Mouse (Mus musculus) MEL (cell line): ENCODE measurements around the gene Creb3l2. TPM values are rescaled to one million over a fixed set of nuclear protein-coding genes. Genes with fewer than 3 reads are reported as not detected.

ENCODE experiments used
- DNase-seq: peaks from one replicate; pipeline ENCODE4 v3.0.0; 2011; ENCODE audit warnings: low read depth, low spot score
- H3K27ac ChIP-seq: 2 replicates; pipeline ENCODE4 v1.5.1; 2012; ENCODE audit warnings: low read depth, mild to moderate bottlenecking, control low read depth, low read length, moderate library complexity; ENCODE audit not compliant: control insufficient read depth
- H3K27me3 ChIP-seq, 2 experiments: fragments of 150-350 bp in 1 of 2; sonication (generic) in 1 of 2; 2 replicates each; pipeline ENCODE4 v1.6.1; 2012; ENCODE audit warnings: low read length in 2 of 2, mild to moderate bottlenecking in 2 of 2, improper control_type of control experiment in 1 of 2, moderate library complexity in 1 of 2; ENCODE audit not compliant: insufficient read depth in 2 of 2, control insufficient read depth in 1 of 2
- H3K36me3 ChIP-seq, 2 experiments: 2 replicates each; pipeline ENCODE4 v1.6.1; 2012 to 2014; ENCODE audit warnings: low read length in 2 of 2, improper control_type of control experiment in 1 of 2, inconsistent platforms in 1 of 2, mild to moderate bottlenecking in 1 of 2; ENCODE audit not compliant: insufficient read depth in 2 of 2, control insufficient read depth in 1 of 2
- H3K4me1 ChIP-seq, 2 experiments: fragments of 150-350 bp in 1 of 2; sonication (generic) in 1 of 2; 2 replicates each; pipeline ENCODE4 v1.6.1; 2012; ENCODE audit warnings: low read length in 2 of 2, improper control_type of control experiment in 1 of 2, mild to moderate bottlenecking in 1 of 2; ENCODE audit not compliant: insufficient read depth in 2 of 2, control insufficient read depth in 1 of 2
- H3K4me3 ChIP-seq, 2 experiments: fragments of 150-350 bp in 1 of 2; sonication (generic) in 1 of 2; 2 replicates each; pipeline ENCODE4 v1.5.1; 2012; ENCODE audit warnings: low read depth in 2 of 2, low read length in 2 of 2, mild to moderate bottlenecking in 2 of 2, moderate library complexity in 2 of 2, control low read depth in 1 of 2, improper control_type of control experiment in 1 of 2; ENCODE audit not compliant: control insufficient read depth in 1 of 2, insufficient read depth in 1 of 2
- H3K79me2 ChIP-seq: 2 replicates; pipeline ENCODE4 v1.6.1; 2012; ENCODE audit warnings: mild to moderate bottlenecking, low read length, moderate library complexity; ENCODE audit not compliant: control insufficient read depth, poor library complexity, insufficient read depth
- H3K9ac ChIP-seq: 2 replicates; pipeline ENCODE4 v1.6.1; 2012; ENCODE audit warnings: low read depth, mild to moderate bottlenecking, control low read depth, low read length, moderate library complexity; ENCODE audit not compliant: control insufficient read depth, poor library complexity, severe bottlenecking
- H3K9me3 ChIP-seq: fragments of 150-350 bp; sonication (generic); replicated peaks from 2 replicates; pipeline ENCODE4 v1.6.1; 2012; ENCODE audit warnings: mild to moderate bottlenecking, low read length, improper control_type of control experiment, moderate library complexity; ENCODE audit not compliant: insufficient read depth
- BHLHE40 ChIP-seq: IDR thresholded peaks from 2 replicates; pipeline ENCODE4 v1.6.1; 2012; ENCODE audit warnings: low read depth, mild to moderate bottlenecking, inconsistent platforms, low read length, improper control_type of control experiment, borderline replicate concordance
- CTCF ChIP-seq, 3 experiments: IDR thresholded peaks in 2 of 3; conservative IDR thresholded peaks in 1 of 3; 2 replicates each; pipeline ENCODE4 v1.5.1; 2011 to 2012; ENCODE audit warnings: low read length in 3 of 3, low read depth in 2 of 3, mild to moderate bottlenecking in 2 of 3, improper control_type of control experiment in 1 of 3, inconsistent platforms in 1 of 3, mixed read lengths in 1 of 3, moderate library complexity in 1 of 3; ENCODE audit not compliant: control insufficient read depth in 1 of 3, insufficient read depth in 1 of 3, poor library complexity in 1 of 3, severe bottlenecking in 1 of 3
- E2F4 ChIP-seq: IDR thresholded peaks from 2 replicates; pipeline ENCODE4 v1.6.1; 2011; ENCODE audit warnings: low read depth, low read length, improper control_type of control experiment, borderline replicate concordance
- ELF1 ChIP-seq: IDR thresholded peaks from 2 replicates; pipeline ENCODE4 v1.6.1; 2014; ENCODE audit warnings: low read depth, mild to moderate bottlenecking, inconsistent platforms, low read length, improper control_type of control experiment, moderate library complexity
- EP300 ChIP-seq, 2 experiments: IDR thresholded peaks; 2 replicates each; pipeline ENCODE4 v1.6.1; 2011; ENCODE audit warnings: improper control_type of control experiment in 2 of 2, low read length in 2 of 2, low read depth in 1 of 2, mild to moderate bottlenecking in 1 of 2
- ETS1 ChIP-seq: IDR thresholded peaks from 2 replicates; pipeline ENCODE4 v1.6.1; 2012; ENCODE audit warnings: low read depth, mild to moderate bottlenecking, inconsistent platforms, low read length, improper control_type of control experiment, moderate library complexity
- GABPA ChIP-seq: IDR thresholded peaks from 2 replicates; pipeline ENCODE4 v1.6.1; 2012; ENCODE audit warnings: low read depth, mild to moderate bottlenecking, inconsistent platforms, low read length, improper control_type of control experiment, moderate library complexity
- MAFK ChIP-seq: IDR thresholded peaks from 2 replicates; pipeline ENCODE4 v1.6.1; 2011; ENCODE audit warnings: low read depth, mild to moderate bottlenecking, low read length, improper control_type of control experiment, borderline replicate concordance
- MAZ ChIP-seq: IDR thresholded peaks from 2 replicates; pipeline ENCODE4 v1.6.1; 2012; ENCODE audit warnings: low read depth, mild to moderate bottlenecking, inconsistent platforms, low read length, improper control_type of control experiment
- MXI1 ChIP-seq: IDR thresholded peaks from 2 replicates; pipeline ENCODE4 v1.6.1; 2011; ENCODE audit warnings: mild to moderate bottlenecking, low read depth, low read length, improper control_type of control experiment
- MYB ChIP-seq: IDR thresholded peaks from 2 replicates; pipeline ENCODE4 v1.6.1; 2011; ENCODE audit warnings: mild to moderate bottlenecking, low read depth, low read length, improper control_type of control experiment
- MYC ChIP-seq: IDR thresholded peaks from 2 replicates; pipeline ENCODE4 v1.6.1; 2011; ENCODE audit warnings: low read depth, mild to moderate bottlenecking, low read length, improper control_type of control experiment, moderate library complexity
- POLR2AphosphoS2 ChIP-seq: IDR thresholded peaks from 2 replicates; pipeline ENCODE4 v1.6.1; 2011; ENCODE audit warnings: low read length, improper control_type of control experiment
- RAD21 ChIP-seq: IDR thresholded peaks from 2 replicates; pipeline ENCODE4 v1.6.1; 2011; ENCODE audit warnings: mild to moderate bottlenecking, low read depth, low read length, improper control_type of control experiment
- SIN3A ChIP-seq: IDR thresholded peaks from 2 replicates; pipeline ENCODE4 v1.6.1; 2012; ENCODE audit warnings: low read length, improper control_type of control experiment, inconsistent platforms
- SMC3 ChIP-seq: IDR thresholded peaks from 2 replicates; pipeline ENCODE4 v1.6.1; 2011; ENCODE audit warnings: low read depth, low read length, improper control_type of control experiment
- TCF12 ChIP-seq: IDR thresholded peaks from 2 replicates; pipeline ENCODE4 v1.6.1; 2014; ENCODE audit warnings: low read depth, mild to moderate bottlenecking, inconsistent platforms, low read length, improper control_type of control experiment, moderate library complexity
- UBTF ChIP-seq: IDR thresholded peaks from 2 replicates; pipeline ENCODE4 v1.6.1; 2012; ENCODE audit warnings: low read depth, mild to moderate bottlenecking, inconsistent platforms, low read length, improper control_type of control experiment, moderate library complexity, borderline replicate concordance; ENCODE audit not compliant: insufficient read depth
- USF2 ChIP-seq, 2 experiments: IDR thresholded peaks; 2 replicates each; pipeline ENCODE4 v1.6.1; 2011 to 2012; ENCODE audit warnings: improper control_type of control experiment in 2 of 2, low read length in 2 of 2, borderline replicate concordance in 1 of 2, inconsistent platforms in 1 of 2, low read depth in 1 of 2, mild to moderate bottlenecking in 1 of 2; ENCODE audit not compliant: insufficient read depth in 1 of 2
- ZC3H11A ChIP-seq: IDR thresholded peaks from 2 replicates; pipeline ENCODE4 v1.6.1; 2012; ENCODE audit warnings: low read depth, mild to moderate bottlenecking, inconsistent platforms, low read length, improper control_type of control experiment
- polyA plus RNA-seq, 2 experiments: library from polyadenylated mRNA; stranded (reverse) in 1 of 2; unstranded in 1 of 2; fragments of >175 nt in 1 of 2; fragments of >200 nt in 1 of 2; gene quantifications; 2 replicates each; pipeline versions ENCODE4 v1.2.1 to v1.2.4; 2012; ENCODE audit warnings: low replicate concordance in 2 of 2, low read depth in 1 of 2; ENCODE audit not compliant: insufficient read length in 2 of 2, insufficient read depth in 1 of 2, missing spikeins in 1 of 2
- total RNA-seq: library from RNA; depleted of rRNA; stranded (reverse); fragments of 300-350 nt; gene quantifications from 2 replicates; pipeline ENCODE4 v1.2.3, GENCODE M21; 2012

Creb3l2 gene
- total and polyA plus RNA-seq, 3 experiments = not detected

GRCm38 (mm10) chr6:37353616-37354015 lies 88.3 kb downstream of the Creb3l2 start:
- DNase-seq = no peak
- Histone ChIP-seq H3K27me3 (no peaks in the 10 kb centered on the region; a peak in 1 of 4 replicates), H3K27ac (no peak overlapping the region), H3K36me3 (no peaks in the 10 kb centered on the region), H3K4me1 (no peaks in the 10 kb centered on the region), H3K79me2 (no peaks in the 10 kb centered on the region), H3K9me3 (no peaks in the 10 kb centered on the region), H3K9ac (no peak overlapping the region), H3K4me3 (no peak overlapping the region)
- TF ChIP-seq SIN3A = no peak
- no peak for TF ChIP-seq E2F4
- no peak for TF ChIP-seq MYB
- no peak for TF ChIP-seq MXI1
- TF ChIP-seq ETS1 = no peak
- no peak for TF ChIP-seq ZC3H11A
- TF ChIP-seq GABPA = no peak
- no peak for TF ChIP-seq ELF1
- no peak for TF ChIP-seq MAZ
- no peak for TF ChIP-seq POLR2AphosphoS2
- TF ChIP-seq MAFK = no peak
- no peak for TF ChIP-seq USF2 (IDR thresholded peaks at IDR 0.05; ENCODE audit: borderline replicate concordance in 1 of 2, insufficient read depth in 1 of 2, low read depth in 1 of 2, low read length in 2 of 2)
- no peak for TF ChIP-seq RAD21
- no peak for TF ChIP-seq EP300 (IDR thresholded peaks at IDR 0.05; ENCODE audit: low read depth in 1 of 2, low read length in 2 of 2)
- TF ChIP-seq TCF12 = no peak
- no peak for TF ChIP-seq MYC
- TF ChIP-seq UBTF = no peak
- no peak for TF ChIP-seq SMC3

GRCm38 (mm10) chr6:37351731-37352380 lies 90.1 kb downstream of the Creb3l2 start:
- Histone ChIP-seq H3K79me2 (no peaks in the 10 kb centered on the region), H3K4me1 (no peaks in the 10 kb centered on the region), H3K27me3 (no peaks in the 10 kb centered on the region; a peak in 1 of 4 replicates), H3K4me3 (no peak overlapping the region), H3K9me3 (no peaks in the 10 kb centered on the region), H3K27ac (no peak overlapping the region), H3K9ac (no peak overlapping the region), H3K36me3 (no peaks in the 10 kb centered on the region)
- no peak for DNase-seq
- TF ChIP-seq CTCF (IDR thresholded peaks at IDR 0.05 in 2 of 3, conservative IDR thresholded peaks at IDR 0.05 in 1 of 3; ENCODE audit: control insufficient read depth in 1 of 3, insufficient read depth in 1 of 3, low read depth in 2 of 3, low read length in 3 of 3, poor library complexity in 1 of 3, severe bottlenecking in 1 of 3) (0 out of 6 replicates have a peak, but pooled peaks of 1 of the 3 experiments have one; percentile 4), BHLHE40 (no peak)
